Mouse (Mus musculus): ENCODE data around the gene Sp3. TPM values are rescaled to one million over a fixed set of nuclear protein-coding genes. Genes with fewer than 3 reads are reported as not detected.
"Not testable (repeated sequence)": the region's sequence is repeated elsewhere in the genome, so short reads cannot be mapped to it uniquely, and the experiment has no call there.

The Sp3 gene
- polyA plus RNA-seq (2015; fragmentation: Nextera tagmentation; extraction: Ambion mirVana) = 54.6 and 54.7 TPM in 2 replicates

DNA sequence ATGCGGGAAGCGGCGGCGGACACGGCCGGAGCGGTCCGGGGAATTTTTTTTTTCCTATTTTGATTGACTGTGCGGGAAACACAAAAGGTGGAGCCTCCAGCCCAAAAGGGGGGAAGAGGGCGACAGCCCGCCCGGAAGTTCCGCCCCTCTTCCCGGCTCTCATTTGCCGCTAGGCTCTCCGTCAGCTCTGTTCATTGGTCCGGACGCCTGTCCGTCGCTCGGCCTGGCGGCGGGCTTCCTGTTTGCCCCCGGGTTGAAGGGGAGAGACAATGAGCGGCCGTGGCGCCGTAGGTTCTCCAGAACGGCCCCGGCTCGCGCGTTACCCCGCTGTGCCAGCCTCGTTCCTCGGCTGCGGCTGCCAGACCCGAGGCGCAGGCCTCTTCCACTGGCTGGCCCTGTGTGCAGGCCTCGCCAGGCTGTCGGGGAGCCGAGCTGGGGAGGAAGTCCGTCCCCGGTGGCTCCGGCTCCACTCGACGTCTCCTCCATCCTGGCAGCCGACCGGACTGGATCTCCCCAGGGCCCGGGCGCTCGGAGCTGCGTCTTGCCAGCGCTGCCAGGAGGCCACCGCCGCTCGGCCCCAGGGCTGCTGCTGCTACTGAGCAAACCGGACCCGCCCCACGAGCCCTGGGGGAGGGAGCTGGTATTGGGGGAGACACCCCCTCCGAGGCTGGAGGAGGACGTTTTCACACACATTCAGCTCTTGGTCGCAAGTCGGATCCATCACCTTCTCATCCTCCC, at the start of gene Sp3:
Gene Sp3 (minus strand): TSS at position 110 of the 738 bp plus-strand sequence.
- WGBS = under 1% methylated on average over 61 of the region's 64 CpGs
- H3K9me3 ChIP-seq (replicated peaks) = no peaks in the 10 kb centered on the region
- ATAC-seq (replicated peaks; ENCODE audit: low FRiP score) = peak; percentile 90

DNA sequence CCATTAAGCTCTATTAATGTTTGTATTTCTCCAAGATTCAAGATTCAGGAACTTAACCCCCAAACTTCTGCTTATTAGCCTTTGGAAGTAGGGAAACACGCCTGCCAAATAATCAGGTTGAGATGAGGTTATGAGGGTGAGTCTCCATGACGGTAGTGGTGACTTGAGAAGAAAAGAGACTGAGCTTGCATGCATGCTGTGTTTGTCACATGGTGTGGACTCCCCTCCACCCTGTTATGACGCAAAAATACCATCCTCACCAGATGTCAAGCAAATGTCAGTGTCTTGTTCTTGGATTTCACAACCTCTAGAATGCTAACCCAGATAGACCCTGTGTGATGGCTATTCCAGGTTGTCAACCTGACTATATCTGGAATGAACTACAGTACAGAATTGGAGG, 49.6 kb upstream of the Sp3 start:
- ATAC-seq (replicated peaks; ENCODE audit: low FRiP score) = no peak
- no peaks in the 10 kb centered on the region for H3K4me1 ChIP-seq
- 92% methylated on average over 3 of the region's 3 CpGs for WGBS
- no peak overlapping the region for H3K9ac ChIP-seq
- H3K27ac ChIP-seq = no peak overlapping the region
- no peak overlapping the region for H3K4me2 ChIP-seq
- no peaks in the 10 kb centered on the region for H3K36me3 ChIP-seq
- no peaks in the 10 kb centered on the region for H3K9me3 ChIP-seq (replicated peaks)
- H3K4me3 ChIP-seq (replicated peaks) = no peak overlapping the region
- H3K27me3 ChIP-seq = no peaks in the 10 kb centered on the region

More for the DNA sequence above, at the start of gene Sp3:
- peak within 1 kb of the TSS; percentile 99 for H3K4me3 ChIP-seq (replicated peaks)
- no peaks in the 10 kb centered on the region for H3K27me3 ChIP-seq
- peak within 1 kb of the TSS; percentile 100 for H3K9ac ChIP-seq
- H3K4me2 ChIP-seq = peak within 1 kb of the TSS; percentile 77
- H3K27ac ChIP-seq = peak within 1 kb of the TSS; percentile 100
- peaks cover 20% of the 10 kb centered on the region for H3K4me1 ChIP-seq
- no peaks in the 10 kb centered on the region for H3K36me3 ChIP-seq

DNA sequence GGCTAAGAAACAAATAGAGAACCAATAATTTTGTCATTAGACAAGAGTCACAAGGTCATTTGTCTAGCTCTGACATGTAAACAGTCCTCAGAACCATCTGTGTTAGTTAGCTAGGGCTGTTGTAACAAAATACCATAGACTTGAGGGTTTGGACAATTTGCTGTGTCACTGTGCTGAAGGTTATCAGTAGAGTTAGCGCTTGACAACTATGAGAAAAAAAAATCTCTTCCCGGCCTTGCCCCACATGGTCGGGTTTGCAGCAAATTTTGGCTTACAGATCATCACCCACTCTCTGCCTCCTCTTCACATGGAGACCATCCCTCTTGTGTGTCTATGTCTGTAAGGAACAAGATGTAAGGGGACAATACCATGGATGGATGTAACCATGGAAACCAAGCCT, 47.8 kb upstream of the Sp3 start:
- no peak overlapping the region for H3K4me2 ChIP-seq
- 82% methylated on average over 3 of the region's 3 CpGs for WGBS
- H3K9ac ChIP-seq = no peak overlapping the region
- no peaks in the 10 kb centered on the region for H3K36me3 ChIP-seq
- no peaks in the 10 kb centered on the region for H3K27me3 ChIP-seq
- H3K4me3 ChIP-seq (replicated peaks) = no peak overlapping the region
- H3K27ac ChIP-seq = no peak overlapping the region
- no peaks in the 10 kb centered on the region for H3K9me3 ChIP-seq (replicated peaks)
- no peaks in the 10 kb centered on the region for H3K4me1 ChIP-seq
- no peak for ATAC-seq (replicated peaks; ENCODE audit: low FRiP score)

- no peaks in the 10 kb centered on the region for H3K36me3 ChIP-seq
- no peak overlapping the region for H3K27ac ChIP-seq
- H3K4me2 ChIP-seq = no peak overlapping the region
- H3K9me3 ChIP-seq (replicated peaks) = no peaks in the 10 kb centered on the region
- ATAC-seq (replicated peaks; ENCODE audit: low FRiP score) = no peak
- 42% methylated on average over 3 of the region's 3 CpGs for WGBS
- no peaks in the 10 kb centered on the region for H3K27me3 ChIP-seq
- H3K4me1 ChIP-seq = no peaks in the 10 kb centered on the region
- no peak overlapping the region for H3K9ac ChIP-seq
- H3K4me3 ChIP-seq (replicated peaks) = no peak overlapping the region
Observed at GRCm38 (mm10) chr2:73027126-73027525, 46.9 kb upstream of the Sp3 start.

- ATAC-seq (replicated peaks; ENCODE audit: low FRiP score) = peak; percentile 58; the same call in 1 of the 2 replicates
- no peaks in the 10 kb centered on the region for H3K27me3 ChIP-seq
- WGBS = 45% methylated on average over 6 of the region's 6 CpGs
Observed at GRCm38 (mm10) chr2:73023803-73024202, 43.6 kb upstream of the Sp3 start.

GRCm38 (mm10) chr2:73021046-73021445, 40.8 kb upstream of the Sp3 start:
- H3K9me3 ChIP-seq (replicated peaks) = no peaks in the 10 kb centered on the region
- no peaks in the 10 kb centered on the region for H3K27me3 ChIP-seq
- no peaks in the 10 kb centered on the region for H3K36me3 ChIP-seq
- no peak overlapping the region for H3K9ac ChIP-seq
- H3K4me2 ChIP-seq = no peak overlapping the region
- no peak for ATAC-seq (replicated peaks; ENCODE audit: low FRiP score)
- no peaks in the 10 kb centered on the region for H3K4me1 ChIP-seq
- H3K4me3 ChIP-seq (replicated peaks) = no peak overlapping the region
- 75% methylated on average over 6 of the region's 6 CpGs for WGBS
- H3K27ac ChIP-seq = no peak overlapping the region

More at GRCm38 (mm10) chr2:73023803-73024202, 43.6 kb upstream of the Sp3 start:
- H3K36me3 ChIP-seq = no peaks in the 10 kb centered on the region
- H3K9me3 ChIP-seq (replicated peaks) = no peaks in the 10 kb centered on the region
- H3K4me1 ChIP-seq = no peaks in the 10 kb centered on the region
- no peak overlapping the region for H3K4me2 ChIP-seq
- no peak overlapping the region for H3K4me3 ChIP-seq (replicated peaks)
- H3K9ac ChIP-seq = no peak overlapping the region
- H3K27ac ChIP-seq = no peak overlapping the region

DNA sequence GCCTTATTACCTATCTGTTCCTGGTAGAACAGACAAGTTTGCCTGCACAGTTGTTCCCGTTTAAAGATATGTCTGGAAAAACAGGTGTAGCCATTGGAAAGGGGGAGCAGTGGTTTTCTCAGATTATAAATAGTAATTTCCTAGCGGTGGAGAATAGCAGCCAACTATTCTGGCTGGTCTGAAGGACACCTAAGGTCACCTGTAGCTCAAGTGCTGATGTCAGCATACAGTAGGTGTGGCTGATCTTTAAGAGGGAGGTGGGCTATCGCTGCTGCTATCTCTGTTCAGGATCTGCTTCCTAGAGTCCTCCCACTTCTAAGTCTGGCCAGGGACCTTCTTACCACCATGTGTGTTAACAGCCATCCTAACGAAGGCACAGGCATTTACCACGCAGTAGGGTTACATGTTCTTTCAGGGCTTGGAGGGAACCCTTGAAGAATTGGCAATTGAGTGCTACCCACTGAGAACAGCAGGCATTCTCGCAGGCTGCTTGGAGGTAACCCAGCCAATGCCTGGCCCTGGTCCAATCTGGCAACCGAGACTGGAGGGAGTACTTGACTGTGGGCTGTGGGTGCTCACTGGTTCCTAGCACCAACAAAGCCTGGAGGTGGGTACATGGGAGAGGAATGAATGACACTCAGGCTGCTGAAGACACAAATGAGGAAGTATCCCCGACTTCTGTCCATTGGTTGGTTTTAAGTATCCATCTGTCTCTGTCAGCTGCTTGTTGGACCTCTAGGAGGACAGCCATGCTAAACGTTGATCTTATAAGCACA, 39.3 kb upstream of the Sp3 start:
- Histone ChIP-seq H3K27me3 (no peaks in the 10 kb centered on the region), H3K4me1 (no peaks in the 10 kb centered on the region), H3K9ac (no peak overlapping the region), H3K36me3 (no peaks in the 10 kb centered on the region), H3K4me2 (no peak overlapping the region), H3K4me3 (replicated peaks) (no peak overlapping the region), H3K27ac (no peak overlapping the region), H3K9me3 (replicated peaks) (no peaks in the 10 kb centered on the region)
- ATAC-seq (replicated peaks; ENCODE audit: low FRiP score) = no peak
- WGBS = 74% methylated on average over 9 of the region's 9 CpGs

DNA sequence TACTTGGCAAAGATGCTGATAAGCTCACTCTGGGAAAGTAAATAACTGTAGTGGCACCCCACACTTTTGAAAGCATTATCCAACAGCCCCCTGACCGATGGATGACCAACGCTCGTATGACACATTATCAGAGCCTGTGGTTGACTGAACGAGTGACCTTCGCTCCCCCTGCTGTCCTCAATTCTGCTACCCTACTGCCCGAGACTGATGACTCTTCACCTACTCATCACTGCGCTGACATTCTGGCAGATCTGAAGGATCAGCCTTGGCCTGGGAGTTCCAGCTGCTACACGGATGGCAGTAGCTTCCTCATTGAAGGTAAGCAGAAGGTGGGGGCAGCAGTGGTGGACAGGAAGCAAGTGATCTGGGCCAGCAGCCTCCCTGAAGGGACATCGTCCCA, 33.8 kb upstream of the Sp3 start:
- H3K4me1 ChIP-seq; H3K27me3 ChIP-seq; ATAC-seq (replicated peaks; ENCODE audit: low FRiP score); H3K36me3 ChIP-seq; H3K4me3 ChIP-seq (replicated peaks); H3K4me2 ChIP-seq; H3K9ac ChIP-seq; H3K27ac ChIP-seq: not testable (repeated sequence)
- peaks cover 13% of the 10 kb centered on the region for H3K9me3 ChIP-seq (replicated peaks)
- 82% methylated on average over 9 of the region's 9 CpGs for WGBS

DNA sequence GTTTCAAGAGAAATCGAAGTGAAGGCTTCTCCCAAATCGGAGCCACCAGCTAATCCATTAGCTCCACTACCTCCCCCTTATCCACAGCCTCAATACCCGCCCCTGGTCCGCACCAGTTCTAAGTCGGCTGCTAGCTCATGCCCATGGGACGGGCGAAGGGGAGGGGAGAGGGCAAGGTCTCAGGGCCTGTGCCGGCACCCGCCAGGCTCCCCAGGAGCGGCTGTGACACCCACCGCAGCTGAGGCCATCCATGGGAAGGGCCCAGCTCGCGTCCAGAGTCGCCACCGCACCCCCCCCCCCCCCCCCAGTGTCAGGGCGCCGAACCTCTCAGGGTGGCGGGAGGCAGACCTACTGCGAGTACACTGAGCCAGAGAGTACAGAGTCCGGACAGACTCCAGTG, 32.4 kb upstream of the Sp3 start:
- WGBS = 78% methylated on average over 20 of the region's 20 CpGs
- Histone ChIP-seq H3K27ac (no peak overlapping the region), H3K36me3 (no peaks in the 10 kb centered on the region), H3K4me2 (no peak overlapping the region), H3K9ac (no peak overlapping the region), H3K9me3 (replicated peaks) (peaks cover 13% of the 10 kb centered on the region), H3K4me1 (no peaks in the 10 kb centered on the region), H3K27me3 (no peaks in the 10 kb centered on the region), H3K4me3 (replicated peaks) (no peak overlapping the region)
- no peak for ATAC-seq (replicated peaks; ENCODE audit: low FRiP score)

DNA sequence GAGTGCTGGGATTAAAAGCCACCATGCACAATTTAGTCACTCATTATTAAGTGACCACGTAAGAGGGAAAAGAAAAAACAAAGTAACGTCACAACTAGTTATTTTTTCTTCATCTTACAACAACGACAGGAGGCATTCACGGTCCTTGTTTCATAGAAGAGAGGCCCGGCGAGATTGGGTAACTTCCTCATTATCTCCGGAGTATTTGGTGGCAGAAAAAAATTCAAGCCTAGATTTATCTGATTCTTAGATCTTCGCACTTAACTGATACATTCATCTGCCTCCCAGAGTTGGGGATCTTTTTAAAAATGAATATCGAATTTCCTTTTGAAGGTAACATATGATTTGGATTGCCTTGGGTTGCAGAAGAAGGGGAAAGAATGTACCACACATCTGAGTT, 27.2 kb upstream of the Sp3 start:
- H3K27me3 ChIP-seq = no peaks in the 10 kb centered on the region
- H3K4me3 ChIP-seq (replicated peaks) = no peak overlapping the region
- 90% methylated on average over 9 of the region's 9 CpGs for WGBS
- no peak overlapping the region for H3K4me2 ChIP-seq
- ATAC-seq (replicated peaks; ENCODE audit: low FRiP score) = no peak
- H3K9ac ChIP-seq = no peak overlapping the region
- H3K27ac ChIP-seq = no peak overlapping the region
- H3K36me3 ChIP-seq = no peaks in the 10 kb centered on the region
- H3K9me3 ChIP-seq (replicated peaks) = peaks cover 13% of the 10 kb centered on the region
- H3K4me1 ChIP-seq = peaks cover 27% of the 10 kb centered on the region

DNA sequence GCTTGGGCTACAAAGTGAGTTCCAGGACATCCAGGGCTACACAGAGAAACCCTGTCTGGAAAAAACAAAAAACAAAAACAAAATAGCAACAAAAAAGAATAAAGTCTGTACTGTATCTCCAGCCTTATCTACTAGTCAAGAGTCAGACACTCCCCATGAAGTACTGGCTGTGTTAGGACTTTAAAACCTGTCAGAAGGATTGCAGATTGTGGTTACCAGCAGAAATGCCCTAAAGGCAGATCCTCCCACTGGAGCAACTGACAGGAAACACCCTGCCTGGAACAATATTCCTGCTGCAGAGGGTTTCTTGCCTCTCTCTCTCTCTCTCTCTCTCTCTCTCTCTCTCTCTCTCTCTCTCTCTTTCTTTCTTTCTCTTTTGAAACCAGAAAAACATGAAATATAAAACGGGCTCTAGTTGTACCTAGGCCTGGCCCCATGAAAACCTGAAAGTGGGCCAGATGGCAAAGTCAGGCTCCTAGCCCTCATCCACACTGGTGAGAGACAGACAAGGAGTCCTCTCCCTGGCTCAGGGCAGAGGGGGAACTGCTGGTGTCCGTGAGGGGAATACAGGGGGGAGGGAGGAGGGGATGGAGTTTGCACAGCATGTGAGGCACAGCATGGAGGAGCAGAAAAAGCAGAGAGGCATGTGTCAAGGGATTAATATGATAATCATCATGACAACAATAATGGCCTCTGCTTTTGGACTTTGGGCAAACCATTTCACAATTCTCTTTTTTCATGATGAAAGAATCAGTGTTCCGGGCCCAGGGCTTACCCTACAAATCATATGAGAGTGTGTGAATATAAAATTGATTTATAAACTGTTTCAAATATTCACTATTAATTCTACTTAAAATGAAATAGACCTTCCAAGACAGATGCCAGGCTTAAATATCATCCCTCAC, 25.6 kb upstream of the Sp3 start:
- Histone ChIP-seq H3K27ac (peak overlapping the region; percentile 82; the same call in 1 of the 2 replicates), H3K9ac (no peak overlapping the region), H3K27me3 (no peaks in the 10 kb centered on the region), H3K36me3 (no peaks in the 10 kb centered on the region), H3K4me1 (peaks cover 27% of the 10 kb centered on the region), H3K4me2 (no peak overlapping the region), H3K9me3 (replicated peaks) (peaks cover 7% of the 10 kb centered on the region), H3K4me3 (replicated peaks) (no peak overlapping the region)
- no peak for ATAC-seq (replicated peaks; ENCODE audit: low FRiP score)
- 40% methylated on average over 3 of the region's 3 CpGs for WGBS

All from kidney, embryonic 15.5 days (tissue).